Mouse (Mus musculus): ENCODE data around the gene Col5a1. TPM values are rescaled to one million over a fixed set of nuclear protein-coding genes. Genes with fewer than 3 reads are reported as not detected.

Gene Col5a1
- polyA plus RNA-seq, 1 experiment, result 15.3 TPM

DNA sequence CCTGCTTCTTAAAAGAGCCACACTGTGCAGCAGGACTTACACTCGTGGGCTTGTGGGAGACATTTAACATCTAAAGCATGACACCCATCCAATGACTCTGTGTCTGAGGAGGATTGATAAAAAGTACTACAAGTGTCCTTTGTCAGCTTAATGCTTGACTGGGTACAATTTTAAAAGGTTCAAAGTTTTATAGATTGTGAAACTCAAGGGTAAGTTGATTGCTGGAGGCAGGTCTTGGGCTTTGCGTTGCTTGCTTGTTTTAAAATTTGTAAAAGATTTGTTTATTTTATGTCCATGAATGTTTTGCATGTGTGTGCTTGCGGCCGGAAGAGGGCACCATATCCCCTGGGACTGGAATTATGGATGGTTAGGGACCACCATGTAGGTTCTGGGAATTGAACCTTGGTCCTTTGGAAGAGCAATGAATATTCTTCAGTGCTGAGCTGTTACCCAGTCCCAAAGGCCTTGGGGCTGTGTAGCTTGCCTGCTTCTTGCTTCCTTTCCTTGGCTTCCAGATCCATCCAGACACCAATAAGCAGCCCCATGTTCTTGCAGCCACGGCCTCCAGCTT is 178.9 kb downstream of the Col5a1 start:
- Histone ChIP-seq H3K27ac (ENCODE audit: insufficient read depth, low read length) (no peak overlapping the region), H3K27me3 (ENCODE audit: control insufficient read depth, insufficient read depth, low read length) (no peaks in the 10 kb centered on the region), H3K4me3 (replicated peaks; ENCODE audit: insufficient read depth, low read depth, low read length) (no peak overlapping the region), H3K4me1 (ENCODE audit: control insufficient read depth, insufficient read depth, low read length) (peaks cover 27% of the 10 kb centered on the region)
- 93% methylated on average over 5 of the region's 5 CpGs for WGBS
- no peak for TF ChIP-seq POLR2A (IDR thresholded peaks at IDR 0.05; ENCODE audit: borderline replicate concordance, insufficient read depth, low read length)
- no peak for TF ChIP-seq CTCF (IDR thresholded peaks at IDR 0.05; ENCODE audit: borderline replicate concordance, insufficient read depth, low read depth, low read length)
- no peak for DNase-seq

DNA sequence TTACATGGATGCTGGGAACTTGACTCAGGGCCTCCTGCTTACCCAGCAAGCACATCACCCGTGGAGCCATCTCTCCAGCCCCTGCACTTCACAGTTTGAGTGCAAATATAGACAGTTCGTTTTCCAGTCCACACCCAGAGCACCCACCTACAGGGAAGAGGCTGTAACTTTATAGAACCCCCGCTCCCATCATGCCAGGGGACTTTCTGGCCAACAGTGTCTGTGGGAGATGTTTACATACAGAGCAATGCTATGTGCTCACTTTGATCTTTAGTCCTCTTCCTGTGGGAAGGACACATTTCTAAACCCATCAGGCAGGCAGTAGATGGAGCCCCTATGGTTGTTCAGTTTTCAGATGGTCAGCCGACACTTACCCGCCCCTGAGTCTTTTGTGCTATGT is 180.5 kb downstream of the Col5a1 start:
- DNase-seq, result no peak
- H3K27ac ChIP-seq (ENCODE audit: insufficient read depth, low read length), result no peak overlapping the region
- H3K4me1 ChIP-seq (ENCODE audit: control insufficient read depth, insufficient read depth, low read length), result peaks cover 27% of the 10 kb centered on the region
- no peaks in the 10 kb centered on the region for H3K27me3 ChIP-seq (ENCODE audit: control insufficient read depth, insufficient read depth, low read length)
- 47% methylated on average over 5 of the region's 5 CpGs for WGBS
- no peak overlapping the region for H3K4me3 ChIP-seq (replicated peaks; ENCODE audit: insufficient read depth, low read depth, low read length)
- TF ChIP-seq POLR2A (IDR thresholded peaks at IDR 0.05; ENCODE audit: borderline replicate concordance, insufficient read depth, low read length), result no peak
- TF ChIP-seq CTCF (IDR thresholded peaks at IDR 0.05; ENCODE audit: borderline replicate concordance, insufficient read depth, low read depth, low read length), result no peak

GRCm38 (mm10) chr2:28067175-28067574 is 180.9 kb downstream of the Col5a1 start:
- TF ChIP-seq CTCF (IDR thresholded peaks at IDR 0.05; ENCODE audit: borderline replicate concordance, insufficient read depth, low read depth, low read length) (no peak), POLR2A (IDR thresholded peaks at IDR 0.05; ENCODE audit: borderline replicate concordance, insufficient read depth, low read length) (no peak)
- Histone ChIP-seq H3K4me1 (ENCODE audit: control insufficient read depth, insufficient read depth, low read length) (peaks cover 27% of the 10 kb centered on the region), H3K4me3 (replicated peaks; ENCODE audit: insufficient read depth, low read depth, low read length) (no peak overlapping the region), H3K27me3 (ENCODE audit: control insufficient read depth, insufficient read depth, low read length) (no peaks in the 10 kb centered on the region), H3K27ac (ENCODE audit: insufficient read depth, low read length) (no peak overlapping the region)
- WGBS, result 17% methylated on average over 6 of the region's 6 CpGs
- peak; percentile 55 to 65 for DNase-seq

DNA sequence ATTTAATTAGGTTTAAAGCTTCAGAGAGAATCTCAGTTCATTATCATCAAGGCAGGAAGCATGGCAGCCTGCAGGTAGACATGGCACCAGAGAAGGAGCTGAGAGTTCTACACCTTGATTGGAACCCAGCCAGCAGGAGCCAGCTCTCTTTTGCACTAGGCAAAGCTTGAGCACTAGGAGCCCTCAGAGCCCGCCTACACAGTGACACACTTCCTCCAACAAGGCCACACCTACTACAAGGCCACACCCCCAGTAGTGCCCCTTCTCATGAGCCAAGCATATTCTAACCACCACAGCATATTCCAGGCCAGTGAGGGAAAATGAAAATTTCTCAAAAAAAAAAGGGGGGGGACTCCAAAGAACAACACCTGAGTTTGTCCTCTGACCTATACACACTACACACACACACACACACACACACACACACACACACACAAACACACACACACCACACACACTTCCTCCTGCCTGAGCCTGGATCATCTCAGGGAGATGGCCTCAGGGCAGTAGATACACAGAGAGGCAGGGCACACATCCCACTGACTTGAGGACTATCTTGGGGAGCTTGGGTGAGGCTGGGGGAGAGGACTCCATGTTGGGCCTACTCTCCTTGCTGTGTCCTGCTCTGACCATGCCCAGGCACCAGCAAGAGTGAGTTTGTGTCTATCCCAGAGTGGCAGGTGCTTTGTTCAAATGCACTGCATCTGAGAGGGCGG is 181.8 kb downstream of the Col5a1 start:
- Histone ChIP-seq H3K27ac (ENCODE audit: insufficient read depth, low read length) (no peak overlapping the region), H3K4me1 (ENCODE audit: control insufficient read depth, insufficient read depth, low read length) (peaks cover 27% of the 10 kb centered on the region), H3K27me3 (ENCODE audit: control insufficient read depth, insufficient read depth, low read length) (no peaks in the 10 kb centered on the region), H3K4me3 (replicated peaks; ENCODE audit: insufficient read depth, low read depth, low read length) (no peak overlapping the region)
- TF ChIP-seq CTCF (IDR thresholded peaks at IDR 0.05; ENCODE audit: borderline replicate concordance, insufficient read depth, low read depth, low read length) (no peak), POLR2A (IDR thresholded peaks at IDR 0.05; ENCODE audit: borderline replicate concordance, insufficient read depth, low read length) (no peak)
- peak; percentile 13 to 26 for DNase-seq
- WGBS, result 77% methylated on average over 2 of the region's 2 CpGs

DNA sequence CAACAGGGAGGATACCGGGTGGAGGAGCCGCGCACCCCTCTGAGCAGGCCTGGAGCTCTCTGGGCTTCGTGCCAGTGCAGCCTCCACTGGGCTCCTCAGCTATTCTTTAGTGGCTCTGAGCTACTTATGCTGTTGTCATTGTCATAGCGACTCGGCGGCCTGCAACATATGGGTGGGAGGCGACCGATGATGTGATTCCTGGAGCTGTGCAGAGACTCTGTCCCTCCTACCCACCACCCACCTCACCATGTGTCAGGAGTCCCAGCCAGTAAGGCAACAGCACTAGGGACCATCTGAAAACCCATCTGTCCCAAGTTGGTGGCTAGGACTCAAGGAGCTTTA is 182.3 kb downstream of the Col5a1 start:
- DNase-seq, result peak; percentile 10 to 26
- 50% methylated on average over 9 of the region's 9 CpGs for WGBS
- H3K4me1 ChIP-seq (ENCODE audit: control insufficient read depth, insufficient read depth, low read length), result peaks cover 27% of the 10 kb centered on the region
- TF ChIP-seq CTCF (IDR thresholded peaks at IDR 0.05; ENCODE audit: borderline replicate concordance, insufficient read depth, low read depth, low read length), result no peak
- TF ChIP-seq POLR2A (IDR thresholded peaks at IDR 0.05; ENCODE audit: borderline replicate concordance, insufficient read depth, low read length), result no peak
- no peak overlapping the region for H3K4me3 ChIP-seq (replicated peaks; ENCODE audit: insufficient read depth, low read depth, low read length)
- no peak overlapping the region for H3K27ac ChIP-seq (ENCODE audit: insufficient read depth, low read length)
- H3K27me3 ChIP-seq (ENCODE audit: control insufficient read depth, insufficient read depth, low read length), result no peaks in the 10 kb centered on the region

DNA sequence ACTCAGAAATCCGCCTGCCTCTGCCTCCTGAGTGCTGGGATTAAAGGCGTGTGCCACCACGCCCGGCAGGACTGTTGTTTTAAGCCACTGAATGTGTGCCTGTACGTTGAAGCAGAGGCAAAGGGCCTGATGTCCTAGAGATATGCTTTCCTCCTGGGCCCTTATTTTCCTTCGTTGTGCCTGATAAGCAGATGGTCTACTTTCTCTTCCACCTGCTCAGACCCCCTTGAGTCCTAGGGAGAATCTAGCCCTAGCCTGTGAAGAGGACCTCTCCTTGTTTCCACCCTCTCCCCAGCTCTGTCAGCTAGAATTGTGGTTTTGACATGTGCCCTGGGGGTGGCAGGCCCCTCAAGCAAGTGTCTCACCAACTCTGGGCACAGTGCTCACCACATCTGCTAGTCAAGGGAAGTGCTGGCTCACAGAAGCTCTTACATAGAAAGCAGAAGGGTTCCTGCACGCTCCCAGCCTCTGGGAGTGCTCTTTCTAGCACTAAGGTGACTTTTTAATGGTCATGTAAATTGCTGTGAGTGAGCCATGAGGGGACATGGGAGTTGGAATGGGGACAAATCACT is 189.5 kb downstream of the Col5a1 start:
- Histone ChIP-seq H3K4me3 (replicated peaks; ENCODE audit: insufficient read depth, low read depth, low read length) (no peak overlapping the region), H3K27me3 (ENCODE audit: control insufficient read depth, insufficient read depth, low read length) (no peaks in the 10 kb centered on the region), H3K27ac (ENCODE audit: insufficient read depth, low read length) (no peak overlapping the region), H3K4me1 (ENCODE audit: control insufficient read depth, insufficient read depth, low read length) (no peaks in the 10 kb centered on the region)
- 84% methylated on average over 7 of the region's 7 CpGs for WGBS
- no peak for TF ChIP-seq POLR2A (IDR thresholded peaks at IDR 0.05; ENCODE audit: borderline replicate concordance, insufficient read depth, low read length)
- no peak for TF ChIP-seq CTCF (IDR thresholded peaks at IDR 0.05; ENCODE audit: borderline replicate concordance, insufficient read depth, low read depth, low read length)
- DNase-seq, result no peak

DNA sequence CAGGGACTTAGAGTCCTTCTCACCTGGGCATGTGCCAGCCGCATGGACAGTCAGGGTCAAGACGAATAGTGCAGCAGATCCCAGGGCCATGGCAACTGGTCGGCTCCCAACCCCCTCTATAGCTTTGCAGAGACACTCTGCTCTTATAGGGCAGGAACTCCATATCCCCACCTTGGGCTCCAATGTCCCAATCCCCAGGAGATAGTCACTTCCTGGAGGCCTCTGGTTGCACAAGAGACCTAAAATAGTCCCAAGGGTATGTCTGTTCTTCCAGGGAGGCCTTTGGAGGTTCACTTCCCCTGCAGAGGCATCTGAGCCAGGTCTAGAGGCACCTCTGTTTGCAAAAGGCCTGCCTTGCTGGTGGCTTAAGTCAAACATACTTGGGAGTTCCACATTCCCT is 198.5 kb downstream of the Col5a1 start, which contains the start of gene Fcnb:
TSS of gene Fcnb (minus strand) at position 118 of the 400 bp plus-strand sequence.
- Histone ChIP-seq H3K27me3 (ENCODE audit: control insufficient read depth, insufficient read depth, low read length) (no peaks in the 10 kb centered on the region), H3K27ac (ENCODE audit: insufficient read depth, low read length) (no peak within 1 kb of the TSS), H3K4me1 (ENCODE audit: control insufficient read depth, insufficient read depth, low read length) (no peaks in the 10 kb centered on the region), H3K4me3 (replicated peaks; ENCODE audit: insufficient read depth, low read depth, low read length) (no peak within 1 kb of the TSS)
- 84% methylated on average over 3 of the region's 3 CpGs for WGBS
- TF ChIP-seq POLR2A (IDR thresholded peaks at IDR 0.05; ENCODE audit: borderline replicate concordance, insufficient read depth, low read length) (no peak), CTCF (IDR thresholded peaks at IDR 0.05; ENCODE audit: borderline replicate concordance, insufficient read depth, low read depth, low read length) (no peak)
- no peak for DNase-seq

DNA sequence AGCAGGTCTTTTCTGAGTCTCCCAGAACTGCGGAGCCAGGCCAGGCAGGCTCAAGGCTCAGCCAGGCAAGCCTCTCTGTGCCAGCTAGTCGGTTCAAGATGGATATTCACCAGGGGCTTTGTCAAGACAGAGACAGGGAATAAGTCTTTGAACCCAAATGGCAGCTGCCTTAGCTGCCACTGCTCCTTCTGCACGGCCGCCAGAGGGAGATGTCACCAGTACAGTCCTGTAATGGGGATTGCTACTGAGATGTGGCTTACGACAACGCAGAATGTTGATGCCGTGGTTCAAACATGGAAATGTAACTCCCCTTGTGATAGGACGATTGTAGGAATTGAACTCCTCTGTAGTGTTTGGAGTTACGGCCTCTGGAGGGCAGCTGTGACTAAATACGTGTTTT is 199.9 kb downstream of the Col5a1 start:
- Histone ChIP-seq H3K4me1 (ENCODE audit: control insufficient read depth, insufficient read depth, low read length) (no peaks in the 10 kb centered on the region), H3K27ac (ENCODE audit: insufficient read depth, low read length) (no peak overlapping the region), H3K4me3 (replicated peaks; ENCODE audit: insufficient read depth, low read depth, low read length) (no peak overlapping the region), H3K27me3 (ENCODE audit: control insufficient read depth, insufficient read depth, low read length) (no peaks in the 10 kb centered on the region)
- 76% methylated on average over 10 of the region's 10 CpGs for WGBS
- DNase-seq, result no peak
- TF ChIP-seq CTCF (IDR thresholded peaks at IDR 0.05; ENCODE audit: borderline replicate concordance, insufficient read depth, low read depth, low read length) (no peak), POLR2A (IDR thresholded peaks at IDR 0.05; ENCODE audit: borderline replicate concordance, insufficient read depth, low read length) (no peak)

Data from cerebellum, adult 2 months (tissue).